Mouse (Mus musculus): Measurements from ENCODE around the gene Kel.

Kel gene

DNA sequence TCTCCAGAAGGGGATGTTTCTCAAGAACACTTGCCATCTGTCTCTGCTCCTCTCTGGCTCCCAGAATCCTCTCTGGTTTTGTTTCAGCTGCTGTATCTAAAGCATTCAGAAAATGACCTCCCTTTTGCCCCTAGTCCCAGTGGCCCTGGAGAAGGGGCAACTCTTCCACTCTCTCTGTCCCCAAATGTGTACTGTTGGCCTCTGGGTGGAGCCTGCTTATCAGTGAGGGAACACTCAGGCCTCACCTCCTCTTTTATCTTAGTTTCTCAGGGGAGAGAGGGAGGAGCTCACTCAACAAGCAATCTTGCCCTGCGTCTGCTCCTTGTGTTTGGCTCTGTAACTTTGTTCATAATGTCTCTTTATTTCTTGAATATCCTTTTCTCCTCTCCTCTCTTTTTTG lies at the start of gene Kel:
Gene Kel (minus strand): TSS at position 217 of the 400 bp plus-strand sequence.
- no peak for DNase-seq

DNA sequence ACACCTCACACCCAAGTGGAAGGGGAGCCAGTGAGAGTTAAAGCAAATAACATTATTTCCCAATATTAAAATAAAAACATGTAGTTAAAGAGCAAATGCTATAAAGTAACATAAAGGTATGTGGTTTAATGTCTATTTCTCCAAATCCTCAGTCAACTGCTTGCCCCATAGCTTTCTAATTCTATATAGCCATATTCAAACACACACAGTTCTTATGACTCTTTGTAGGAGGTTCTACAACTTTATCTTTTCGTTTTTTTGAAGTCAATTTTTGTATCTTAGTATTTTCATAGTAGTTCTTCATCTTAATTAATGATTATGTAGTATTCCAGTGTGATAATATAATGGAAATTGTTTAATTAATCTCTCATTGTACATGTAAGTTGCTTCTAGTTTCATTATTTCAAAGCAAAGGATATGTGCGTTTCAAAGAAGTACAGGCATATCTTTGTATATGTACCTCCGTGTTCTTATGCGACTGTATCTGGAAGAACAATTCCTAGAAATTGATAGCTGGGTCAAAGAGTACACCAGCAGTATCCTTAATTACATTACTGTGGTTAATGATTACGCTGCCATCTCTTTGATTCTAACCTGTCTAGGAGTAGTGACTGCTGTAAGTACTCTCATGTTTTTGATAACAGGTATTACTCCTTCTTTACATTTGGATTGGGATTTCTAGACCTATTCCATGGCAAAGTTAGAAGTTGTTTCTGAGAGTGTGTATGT lies 40.7 kb upstream of the Kel start:
- DNase-seq: no peak

DNA sequence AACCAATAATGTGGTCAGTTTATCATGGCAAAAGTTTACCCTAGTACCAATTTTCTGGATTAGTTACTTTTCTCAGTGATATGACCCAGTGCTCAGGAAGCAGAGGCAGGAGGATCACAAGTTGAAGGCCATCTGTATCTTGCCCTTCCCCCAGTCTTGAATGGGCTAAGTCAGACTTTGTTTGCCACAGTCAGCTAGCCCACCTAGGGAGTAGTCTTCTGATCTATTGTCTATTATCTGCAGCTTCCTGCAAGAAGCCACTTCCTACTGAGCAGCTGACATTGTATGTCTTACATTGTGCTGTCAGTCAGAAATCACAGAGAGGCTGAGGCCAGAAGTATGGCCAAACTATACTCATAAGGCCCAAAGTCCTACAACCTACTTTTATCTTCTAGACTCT lies 37.0 kb upstream of the Kel start:
- no peak for DNase-seq

DNA sequence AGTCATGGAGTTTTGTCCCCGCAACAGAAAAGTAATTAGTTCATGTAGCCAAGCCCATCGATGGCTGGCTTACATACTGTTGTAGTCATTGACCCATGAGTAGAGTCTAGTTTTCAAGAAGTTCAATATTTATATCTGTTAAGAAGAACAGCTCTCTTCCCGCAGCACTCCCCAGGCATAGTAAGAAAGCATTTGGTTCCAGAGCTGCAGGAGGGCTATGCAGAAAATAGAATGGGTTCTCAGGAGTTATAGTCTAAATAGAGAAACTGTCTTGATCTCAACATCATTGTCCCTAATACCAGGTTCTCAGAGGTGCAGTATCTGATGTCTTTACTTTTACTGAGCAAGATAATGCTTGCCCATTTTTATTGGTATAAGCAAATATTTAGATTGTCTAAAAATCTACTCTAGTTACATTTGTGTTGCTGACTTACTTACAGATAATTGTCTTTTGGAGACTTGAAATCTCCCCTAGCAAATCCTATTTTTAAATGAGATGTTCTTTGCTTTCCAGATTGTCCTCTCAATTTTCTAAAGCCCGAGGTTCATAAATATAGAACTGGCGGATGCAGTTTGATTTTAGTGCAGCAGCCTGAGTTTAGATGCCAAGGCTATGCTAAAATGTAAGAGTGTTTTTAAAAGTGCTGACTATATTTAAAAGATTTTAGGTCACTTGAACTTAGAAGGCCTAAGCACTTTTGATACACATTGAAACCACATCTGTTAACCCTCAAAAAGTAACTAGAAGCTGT lies 30.8 kb upstream of the Kel start:
- DNase-seq: no peak

DNA sequence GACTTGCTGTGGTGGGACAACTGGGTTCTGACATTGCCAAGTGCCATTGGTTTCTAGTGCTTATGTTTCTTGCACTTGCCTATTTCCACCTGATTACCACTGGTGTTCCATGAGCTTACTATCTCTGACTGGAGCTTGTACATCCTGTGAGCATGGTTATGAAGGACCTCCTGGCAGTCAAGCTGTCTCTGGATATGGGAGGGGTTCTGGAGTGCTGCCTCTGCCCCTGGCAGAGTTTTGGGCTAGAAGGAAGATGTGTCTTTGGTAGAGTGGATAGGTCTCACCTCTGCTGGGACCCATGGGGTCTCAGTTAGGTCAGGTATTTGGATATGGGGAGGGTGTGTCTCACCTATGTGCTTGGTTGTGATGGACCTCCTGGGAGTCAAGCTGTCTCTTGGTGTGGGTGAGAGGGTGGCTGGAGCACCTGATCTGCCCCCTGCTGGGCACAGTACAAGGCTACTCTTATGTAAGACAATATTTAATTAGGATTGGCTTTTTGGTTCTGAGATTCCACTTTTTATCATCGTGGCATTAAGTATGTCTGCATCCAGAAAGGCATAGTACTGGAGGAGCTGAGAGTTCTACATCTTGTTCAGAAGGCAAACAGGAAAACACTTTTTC lies 24.0 kb upstream of the Kel start:
- no peak for DNase-seq

DNA sequence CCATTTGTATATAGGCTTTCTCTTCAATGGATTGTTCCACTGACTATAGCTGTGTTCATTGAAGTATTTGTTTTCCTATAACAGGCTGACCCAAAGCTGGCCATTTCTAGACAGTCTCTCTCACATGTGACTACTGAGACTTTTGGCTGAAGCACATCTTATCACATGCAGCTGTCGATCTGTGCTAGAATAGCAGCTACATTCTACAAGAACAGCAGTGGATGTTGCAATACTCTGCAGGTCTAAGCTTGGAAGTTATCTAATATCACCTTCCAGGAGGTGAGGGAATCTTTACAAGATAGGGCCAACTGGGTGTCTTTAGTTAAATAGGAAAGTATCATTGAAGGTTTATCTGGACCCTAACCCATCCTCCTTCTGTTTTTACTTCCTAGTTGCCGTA lies 17.3 kb upstream of the Kel start:
- no peak for DNase-seq

DNA sequence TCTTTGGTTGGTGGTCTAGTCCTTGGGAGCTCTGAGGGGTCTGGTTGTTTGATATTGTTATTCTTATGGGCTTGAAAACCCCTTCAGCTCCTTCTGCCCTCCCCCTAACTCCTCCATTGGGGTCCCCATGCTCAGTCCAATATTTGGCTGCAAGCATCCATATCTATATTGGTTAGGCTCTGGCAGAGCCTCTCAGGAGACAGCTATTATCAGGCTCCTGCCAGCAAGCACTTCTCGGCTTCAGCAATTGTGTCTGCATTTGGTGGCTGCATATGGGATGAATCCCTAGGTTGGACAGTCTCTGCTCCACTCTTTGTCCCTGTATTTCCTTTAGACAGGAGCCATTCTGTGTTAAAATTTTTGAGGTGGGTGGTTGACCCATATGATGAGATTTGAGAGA lies 6.1 kb upstream of the Kel start:
- DNase-seq: no peak

DNA sequence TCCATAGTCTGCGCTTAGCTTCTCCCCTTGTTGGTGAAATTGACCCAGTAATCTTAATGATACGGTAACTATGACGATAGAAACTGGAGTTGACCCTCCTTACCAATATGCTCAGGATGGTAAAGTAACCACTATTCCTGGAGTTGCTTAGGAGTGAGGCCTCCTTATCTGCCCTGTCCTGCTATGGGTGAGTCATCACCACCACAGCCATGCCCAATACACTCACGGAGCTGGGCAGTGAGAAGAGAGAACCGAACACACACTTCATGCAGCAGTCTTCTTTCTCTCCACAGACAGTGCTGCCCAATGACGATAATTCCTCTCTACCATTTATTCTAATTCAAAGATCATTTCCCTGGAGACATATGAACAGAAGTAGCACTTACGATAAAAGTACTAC lies 2.1 kb upstream of the Kel start:
- DNase-seq: no peak

DNA sequence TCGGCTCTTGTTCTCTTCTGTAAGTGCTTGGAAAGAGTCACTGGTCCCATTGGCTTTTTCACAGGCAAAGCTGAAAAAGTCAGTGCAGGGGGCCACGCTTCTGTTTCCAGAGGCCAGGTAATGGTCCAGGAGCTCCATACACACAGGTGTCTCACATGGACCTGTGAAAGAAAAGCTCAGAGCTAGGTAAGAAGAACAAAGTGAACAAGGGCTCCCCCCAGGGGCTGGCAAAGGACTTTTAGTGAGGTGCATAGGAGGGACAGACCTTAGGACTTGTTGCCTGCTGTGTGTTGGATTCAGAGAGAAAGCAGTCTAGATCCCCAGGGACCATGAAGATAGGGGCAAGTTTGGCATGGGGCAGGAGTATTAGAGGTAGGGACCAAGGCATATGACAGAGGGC lies 1.2 kb downstream of the Kel start:
- DNase-seq: no peak

DNA sequence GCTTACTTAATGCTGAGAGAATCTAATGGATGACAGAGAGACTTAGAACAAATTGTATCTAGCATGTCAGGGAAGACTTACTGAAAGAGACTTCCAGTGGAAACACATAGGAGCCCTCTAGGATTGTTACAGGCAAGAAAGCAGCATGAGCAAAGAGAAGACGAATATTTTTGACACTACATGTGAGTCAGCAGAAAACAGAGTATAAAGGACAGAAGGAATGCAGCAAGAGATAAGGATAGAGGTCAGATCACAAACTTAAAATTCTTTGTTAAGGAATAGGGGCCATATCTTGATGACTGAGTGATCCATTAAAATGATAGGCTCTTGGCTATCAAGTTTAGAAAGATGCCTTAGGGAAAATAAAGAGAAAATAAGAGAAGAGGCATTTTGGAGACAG lies 2.9 kb downstream of the Kel start:
- no peak for DNase-seq

DNA sequence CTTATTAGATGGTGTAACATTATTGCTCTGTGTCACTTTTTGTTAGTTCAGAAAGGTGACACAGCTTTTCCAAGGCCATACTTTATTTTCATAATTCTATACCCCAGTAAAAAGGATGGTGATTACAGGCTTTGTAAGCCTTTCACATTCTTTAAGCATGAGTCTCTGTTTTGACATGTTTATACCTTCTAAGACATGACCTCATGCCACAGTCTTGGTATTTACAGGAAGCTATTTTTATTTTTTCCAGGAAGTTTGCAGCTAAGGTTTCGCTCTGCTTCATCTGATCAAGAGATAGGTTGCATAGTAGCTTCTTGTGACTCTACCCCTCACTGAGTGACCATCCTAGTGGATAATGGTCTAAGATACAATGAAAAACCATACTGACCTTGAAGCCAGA lies 9.7 kb downstream of the Kel start:
- DNase-seq: no peak

DNA sequence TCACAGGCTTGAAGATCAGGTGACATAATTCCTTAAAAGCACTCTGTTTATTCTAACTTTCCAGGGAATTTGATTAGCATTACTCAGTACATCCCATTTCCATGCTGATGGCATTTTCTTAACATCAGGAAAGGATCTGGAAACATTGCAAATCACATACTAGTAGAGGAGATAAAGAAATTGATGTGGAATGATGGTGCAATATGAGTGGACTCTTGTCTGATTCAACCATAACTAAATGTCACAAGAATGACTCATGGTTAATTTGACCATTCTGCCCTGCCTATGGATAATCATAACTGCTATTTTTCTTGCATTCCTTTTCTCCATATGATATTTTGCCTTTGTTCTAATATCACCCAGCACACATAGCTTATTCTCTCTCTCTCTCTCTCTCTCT lies 11.9 kb downstream of the Kel start:
- no peak for DNase-seq

DNA sequence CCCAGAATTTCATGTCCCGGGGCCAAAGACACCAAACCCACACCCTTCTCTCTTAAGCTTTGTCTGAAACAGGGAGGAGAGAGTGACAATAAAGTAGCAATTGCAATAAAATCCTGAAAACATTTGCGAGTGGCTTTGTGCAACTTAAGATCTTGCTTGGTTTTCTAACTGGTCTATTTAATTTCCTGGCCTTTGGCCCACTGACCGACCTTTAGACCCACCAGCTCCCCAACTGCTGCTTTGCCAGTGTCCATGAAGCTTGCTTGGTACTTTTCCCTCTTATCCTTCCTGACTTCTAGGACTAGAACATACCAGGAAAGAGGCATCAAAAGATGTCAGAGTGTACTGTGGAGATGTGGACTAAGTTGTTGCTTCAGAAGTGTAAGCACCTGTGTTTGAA lies 18.5 kb downstream of the Kel start:
- no peak for DNase-seq

DNA sequence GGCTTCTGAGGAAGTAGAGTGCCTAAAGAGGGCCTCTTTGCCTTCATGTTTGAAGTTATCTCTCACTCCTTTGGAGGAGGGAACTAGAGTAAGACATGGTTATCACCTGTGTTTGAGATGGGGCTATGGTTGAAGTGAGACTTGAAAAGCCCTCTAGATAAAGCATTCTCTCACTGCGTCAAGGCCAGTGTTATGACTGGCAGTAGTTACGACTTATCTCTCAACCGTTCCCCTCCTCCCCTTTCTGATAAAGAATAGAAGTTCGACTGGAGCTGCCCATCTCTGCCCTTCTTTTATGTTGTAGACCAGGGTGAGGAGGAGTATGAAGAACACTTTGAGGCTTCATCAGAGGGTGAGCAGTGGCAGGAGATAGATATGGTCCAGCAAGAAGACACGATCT lies 19.2 kb downstream of the Kel start:
- no peak for DNase-seq

DNA sequence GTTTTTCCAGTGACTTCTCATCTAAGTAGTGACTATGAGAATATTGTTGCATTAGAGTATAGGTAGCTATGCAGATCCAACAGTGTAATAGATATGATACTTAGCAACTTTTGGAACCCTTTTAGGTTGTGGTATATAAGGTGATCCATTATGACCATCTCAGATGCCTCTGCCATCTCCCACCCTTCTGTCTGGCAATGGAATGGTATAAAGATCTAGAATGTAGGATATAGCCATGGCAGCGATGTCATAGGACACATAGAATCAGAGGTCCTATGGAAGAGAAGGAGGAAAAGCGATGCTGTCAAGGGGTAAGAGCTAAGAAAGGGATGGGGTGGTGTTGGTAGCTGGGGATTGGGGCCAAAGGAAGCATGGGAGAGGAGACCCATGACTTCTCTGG lies 20.0 kb downstream of the Kel start, which contains the start of gene Llcfc1:
Gene Llcfc1 (plus strand): TSS at position 301 of the 400 bp plus-strand sequence.
- no peak for DNase-seq

DNA sequence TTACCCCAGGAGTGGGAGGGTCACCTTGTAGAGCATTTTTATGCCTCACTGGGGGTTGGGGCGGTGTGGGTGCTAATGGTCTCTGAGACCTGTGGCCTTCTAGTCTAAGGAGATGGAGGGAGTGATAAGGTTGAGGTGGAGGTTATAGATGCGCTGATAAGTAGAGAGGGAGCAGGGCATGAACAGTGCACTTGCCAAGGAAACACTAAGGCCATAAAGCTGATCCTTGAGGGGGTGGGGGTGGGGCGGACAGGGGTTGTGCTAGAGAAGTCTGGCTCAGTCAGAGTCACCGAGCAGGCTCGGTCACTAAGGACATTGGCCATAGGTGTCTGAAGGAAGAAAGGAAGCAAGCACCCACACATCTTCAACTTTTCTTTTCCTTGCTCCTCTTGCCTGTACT lies 22.5 kb downstream of the Kel start:
- DNase-seq: no peak

DNA sequence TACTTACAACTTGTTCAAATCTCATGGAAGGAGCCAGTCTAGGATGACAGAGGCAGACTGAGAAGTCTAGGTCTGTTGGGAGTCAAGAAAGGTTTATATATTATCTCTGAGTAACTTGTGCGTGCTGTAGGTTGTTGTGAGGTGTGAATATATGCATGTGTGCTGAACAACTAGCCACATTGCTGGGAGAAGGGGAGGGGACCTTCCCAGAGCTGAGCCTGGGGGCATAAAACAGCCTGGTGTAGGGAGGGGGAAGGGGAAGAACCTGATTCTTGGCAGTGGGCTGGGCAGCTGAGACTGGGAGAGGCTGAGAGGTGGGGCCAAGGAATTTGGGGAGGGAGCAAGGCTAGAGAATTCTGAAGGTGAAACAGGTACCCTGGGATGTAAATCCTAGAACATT lies 23.5 kb downstream of the Kel start, which contains the start of gene Trpv5:
Gene Trpv5 (minus strand): TSS at position 101 of the 400 bp plus-strand sequence.
- DNase-seq: no peak

DNA sequence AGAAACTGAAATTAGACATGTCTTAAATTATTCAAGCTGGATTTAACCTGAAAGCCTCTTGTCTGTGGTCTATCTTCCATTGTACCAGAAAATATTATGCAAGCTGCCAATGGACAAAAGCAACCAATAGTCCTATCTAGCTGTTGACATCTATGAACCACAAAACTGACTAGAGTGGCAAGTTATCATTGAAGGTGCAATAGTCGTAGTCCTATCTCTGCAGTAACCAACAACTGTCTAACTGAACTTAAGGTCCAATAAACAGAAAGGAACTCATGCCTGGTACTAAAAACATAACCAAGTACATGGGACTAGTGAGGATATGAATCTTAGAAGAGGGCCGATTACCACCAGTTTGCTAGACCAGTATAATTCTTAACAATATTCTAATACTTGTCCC lies 27.6 kb downstream of the Kel start:
- DNase-seq: no peak

DNA sequence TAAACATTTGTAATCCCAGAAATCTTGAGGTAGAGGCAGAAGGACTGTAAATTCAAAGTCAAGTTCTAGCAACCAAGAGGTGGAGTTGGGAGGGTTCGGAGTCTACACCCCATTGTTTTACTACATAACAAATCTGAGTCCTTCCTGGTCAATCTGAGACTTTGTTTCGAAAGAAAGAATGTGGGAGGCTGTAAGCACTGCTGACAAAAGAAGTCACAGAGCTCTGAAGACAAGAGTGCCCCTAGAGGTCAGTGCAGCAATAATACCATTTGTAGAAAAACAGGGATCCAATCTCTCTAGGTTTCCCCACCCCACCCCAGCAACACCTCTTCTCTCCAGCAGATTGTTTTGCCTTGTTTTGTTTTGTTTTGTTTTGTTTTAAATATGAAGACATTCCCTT lies 41.8 kb downstream of the Kel start:
- DNase-seq: no peak

DNA sequence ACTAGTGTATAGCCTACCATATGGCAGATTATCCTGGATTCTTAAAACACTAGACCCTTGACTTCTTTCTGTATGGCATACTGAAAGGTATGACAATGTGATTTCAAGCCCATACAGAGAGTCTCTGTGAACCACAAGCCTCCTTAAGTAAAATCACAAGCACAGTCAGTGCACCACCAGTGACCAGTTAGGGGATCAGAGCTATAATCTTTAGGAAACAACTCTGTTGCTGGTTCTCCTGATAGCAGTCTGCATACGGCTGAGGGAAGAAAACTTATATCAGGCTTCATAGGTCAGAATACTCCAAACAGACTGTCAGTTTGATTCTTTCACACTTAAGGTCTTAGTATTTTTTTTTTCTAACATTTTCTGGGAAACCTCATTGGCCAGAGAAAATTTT lies 45.7 kb downstream of the Kel start:
- DNase-seq: no peak

DNA sequence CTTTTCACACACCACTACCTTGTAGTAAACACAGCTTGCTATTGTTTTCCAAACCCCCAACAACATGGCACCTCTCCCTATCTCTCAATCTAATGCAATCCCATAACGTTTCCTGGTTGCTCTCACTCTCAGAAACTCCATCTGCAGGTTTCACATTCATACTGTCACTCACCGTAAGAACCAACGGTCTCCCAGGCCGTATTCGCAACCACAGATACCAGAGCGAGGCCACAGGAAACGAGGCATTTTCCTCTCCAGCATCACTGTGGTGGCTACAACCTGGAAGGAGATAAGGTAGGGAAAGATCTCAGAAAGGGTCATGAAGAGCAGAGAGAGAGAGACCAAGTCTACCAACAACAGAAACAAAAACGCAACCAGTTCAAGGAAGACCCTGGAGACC lies 49.5 kb downstream of the Kel start:
- no peak for DNase-seq

DNA sequence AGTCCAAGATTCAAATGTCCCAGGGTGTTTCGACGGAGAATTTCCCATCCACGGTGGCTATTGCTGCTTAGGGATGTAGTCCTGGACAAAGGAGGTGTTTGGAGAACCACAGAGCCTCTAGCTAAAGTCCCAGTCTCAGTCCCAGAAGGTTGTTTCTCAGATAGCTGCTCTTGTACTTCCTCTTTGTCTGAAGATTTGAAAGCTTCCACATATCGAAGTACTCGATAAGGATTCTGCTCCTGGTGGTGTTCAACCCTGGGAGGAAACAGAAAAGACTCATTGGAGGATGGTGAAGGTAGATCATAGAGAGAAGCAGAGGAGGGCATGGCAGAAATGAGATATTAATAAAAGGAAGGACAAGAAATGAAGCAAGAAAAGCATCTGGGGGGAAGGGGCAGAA lies 51.0 kb downstream of the Kel start:
- no peak for DNase-seq

DNA sequence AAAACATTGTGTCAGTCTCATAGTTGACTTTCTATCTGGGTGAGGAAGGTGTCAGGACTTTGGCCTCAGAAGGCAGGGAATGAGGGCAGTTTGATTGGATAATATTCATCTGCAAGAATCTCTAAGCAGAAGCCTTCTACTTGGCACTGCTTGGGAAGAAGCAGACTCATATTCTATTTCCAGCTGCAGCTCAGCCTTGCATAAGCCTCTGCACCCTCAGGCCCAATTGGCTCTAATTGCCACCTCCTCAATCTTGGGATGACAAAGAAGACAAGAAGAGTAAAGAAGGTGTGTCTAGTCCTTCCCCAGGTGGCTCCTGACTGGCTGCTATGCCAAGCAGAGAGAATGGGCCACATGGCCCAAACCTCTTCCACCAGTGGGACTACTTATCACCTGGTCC lies 57.5 kb downstream of the Kel start:
- no peak for DNase-seq

DNA sequence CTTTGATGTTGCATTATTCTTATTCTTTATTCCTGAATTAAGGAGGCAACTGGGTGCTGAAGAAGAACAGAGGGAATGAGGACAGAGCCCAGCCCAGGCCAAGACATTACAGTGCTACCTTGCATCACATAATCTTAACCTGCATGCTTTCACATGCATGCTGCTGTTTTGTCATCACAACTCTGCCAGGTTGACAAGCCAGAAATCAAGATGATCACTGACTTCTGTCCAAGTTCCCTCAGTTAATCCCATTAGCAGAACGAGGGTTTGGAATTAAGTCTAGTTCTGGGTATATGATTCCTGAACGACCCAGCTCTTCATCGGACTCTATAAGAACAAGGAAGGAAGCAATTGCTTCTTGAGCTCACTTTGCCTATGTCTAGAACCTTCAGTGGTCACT lies 57.9 kb downstream of the Kel start:
- no peak for DNase-seq
